Mouse (Mus musculus) forebrain, embryonic 14.5 days (tissue): ENCODE results near the gene Gm10799. TPM values are rescaled to one million over a fixed set of nuclear protein-coding genes. Genes with fewer than 3 reads are reported as not detected.

Source experiments
- ATAC-seq: fragments of 200-750 bp; cut with Nextera tagmentation; 2 replicates; pipeline ENCODE4 v1.8.0; 2017; ENCODE audit warnings: mild to moderate bottlenecking, moderate library complexity
- DNase-seq: peaks from one replicate; pipeline ENCODE4 v3.0.0-alpha.2; 2015; ENCODE audit warnings: low spot score
- H3K27ac ChIP-seq: fragments of 300-500 bp; sonication (generic); 2 replicates; pipeline ENCODE4 v1.5.1; 2014; ENCODE audit warnings: low read depth, mild to moderate bottlenecking, control low read depth, low read length, moderate library complexity
- H3K27me3 ChIP-seq: fragments of 300-500 bp; sonication (generic); replicated peaks from 2 replicates; pipeline ENCODE4 v1.6.1; 2014; ENCODE audit warnings: low read length, control low read depth, mixed read lengths; ENCODE audit not compliant: control insufficient read depth, insufficient read depth
- H3K36me3 ChIP-seq: fragments of 300-500 bp; sonication (generic); 2 replicates; pipeline ENCODE4 v1.6.1; 2014; ENCODE audit warnings: low read length, control low read depth; ENCODE audit not compliant: control insufficient read depth, insufficient read depth
- H3K4me1 ChIP-seq: fragments of 300-500 bp; sonication (generic); 2 replicates; pipeline ENCODE4 v1.6.1; 2014; ENCODE audit warnings: antibody characterized with exemption, low read length, control low read depth; ENCODE audit not compliant: control insufficient read depth, insufficient read depth
- H3K4me2 ChIP-seq: fragments of 300-500 bp; sonication (generic); 2 replicates; pipeline ENCODE4 v1.6.1; 2014; ENCODE audit warnings: mild to moderate bottlenecking, control low read depth, low read length
- H3K4me3 ChIP-seq: fragments of 300-500 bp; sonication (generic); 2 replicates; pipeline ENCODE4 v1.5.1; 2014; ENCODE audit warnings: low read depth, low read length, control low read depth
- H3K9ac ChIP-seq: fragments of 300-500 bp; sonication (generic); 2 replicates; pipeline ENCODE4 v1.6.1; 2014; ENCODE audit warnings: mild to moderate bottlenecking, low read length, control low read depth, moderate library complexity
- H3K9me3 ChIP-seq: fragments of 300-500 bp; sonication (generic); replicated peaks from 2 replicates; pipeline ENCODE4 v1.6.1; 2016; ENCODE audit warnings: low read length, control low read depth, mixed read lengths; ENCODE audit not compliant: control insufficient read depth
- WGBS: fragments of 180-500 bp; shearing (Covaris S2); extraction: QIAGEN DNeasy Blood & Tissue Kit; methylation state at CpG from one replicate; pipeline ENCODE4 v1.1.7; 2014; 5-methylcytosine and 5-hydroxymethylcytosine counted together
- polyA plus RNA-seq: library from polyadenylated mRNA; unstranded; fragments of >200 nt; fragmentation: Nextera tagmentation; extraction: Ambion mirVana; gene quantifications from 2 replicates; pipeline ENCODE4 v1.2.1, GENCODE M21; 2014

The Gm10799 gene
- polyA plus RNA-seq, 1 experiment from 2014 or later: not detected

DNA sequence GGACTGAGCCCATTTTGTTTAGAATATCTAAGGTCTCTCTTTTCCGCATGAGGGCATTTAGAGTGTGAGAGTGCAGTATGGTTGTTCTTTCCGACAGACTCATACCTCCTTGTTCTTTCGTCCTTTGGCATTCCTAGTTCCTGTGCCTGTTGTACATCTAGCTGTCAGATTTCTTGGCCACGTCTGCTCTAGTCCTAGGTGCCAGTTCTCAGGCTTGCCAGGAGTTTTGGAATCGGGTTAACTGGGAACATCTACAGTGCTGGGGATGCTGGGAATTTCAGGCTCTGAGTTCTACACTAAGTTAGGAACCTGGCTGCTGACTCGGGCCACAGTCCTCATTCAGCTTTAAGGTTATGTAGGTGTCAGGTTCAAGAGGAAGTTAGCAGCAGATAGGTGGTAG is 32.8 kb downstream of the Gm10799 start:
- Histone ChIP-seq H3K27me3 (no peaks in the 10 kb centered on the region), H3K36me3 (peaks cover 37% of the 10 kb centered on the region), H3K4me1 (no peaks in the 10 kb centered on the region), H3K9me3 (no peaks in the 10 kb centered on the region), H3K4me3 (no peak overlapping the region), H3K9ac (no peak overlapping the region), H3K4me2 (no peak overlapping the region), H3K27ac (no peak overlapping the region)
- ATAC-seq (no peak), DNase-seq (no peak)
- WGBS: 79% methylated on average over 6 of the region's 6 CpGs

DNA sequence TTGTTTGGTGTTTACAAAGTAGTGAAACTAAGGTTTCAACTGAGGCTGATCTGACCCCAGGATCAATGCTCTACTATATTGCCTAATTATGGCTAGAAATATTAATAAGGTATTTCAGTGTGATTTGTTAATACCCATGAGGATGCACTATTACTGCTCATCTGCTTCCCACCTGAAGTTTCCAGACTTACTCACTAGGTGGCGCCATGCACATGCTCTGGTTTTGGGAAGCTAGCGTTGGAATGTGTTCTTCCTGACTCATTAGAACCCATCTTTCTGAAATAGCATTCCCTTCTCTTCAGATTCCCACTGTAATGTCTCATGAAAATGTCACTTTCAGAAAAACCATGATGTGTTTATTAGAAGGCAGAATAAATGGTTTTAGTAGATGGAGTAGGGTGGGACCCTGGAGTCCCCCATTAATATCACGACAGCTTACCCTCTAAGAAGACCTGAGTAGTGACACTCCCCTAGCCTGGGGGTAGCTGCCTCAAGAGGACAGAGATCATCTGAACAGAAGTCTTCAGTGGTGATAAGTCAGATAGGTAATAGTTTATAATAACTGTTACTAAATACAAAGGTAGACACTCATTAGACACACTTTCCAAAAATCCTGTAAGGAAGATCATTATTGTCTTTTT is 33.4 kb downstream of the Gm10799 start:
- Histone ChIP-seq H3K4me3 (no peak overlapping the region), H3K9me3 (no peaks in the 10 kb centered on the region), H3K27me3 (no peaks in the 10 kb centered on the region), H3K9ac (no peak overlapping the region), H3K4me2 (no peak overlapping the region), H3K4me1 (no peaks in the 10 kb centered on the region), H3K27ac (no peak overlapping the region), H3K36me3 (peaks cover 35% of the 10 kb centered on the region)
- 31% methylated on average over 3 of the region's 3 CpGs for WGBS
- ATAC-seq (no peak), DNase-seq (peak; percentile 73)

DNA sequence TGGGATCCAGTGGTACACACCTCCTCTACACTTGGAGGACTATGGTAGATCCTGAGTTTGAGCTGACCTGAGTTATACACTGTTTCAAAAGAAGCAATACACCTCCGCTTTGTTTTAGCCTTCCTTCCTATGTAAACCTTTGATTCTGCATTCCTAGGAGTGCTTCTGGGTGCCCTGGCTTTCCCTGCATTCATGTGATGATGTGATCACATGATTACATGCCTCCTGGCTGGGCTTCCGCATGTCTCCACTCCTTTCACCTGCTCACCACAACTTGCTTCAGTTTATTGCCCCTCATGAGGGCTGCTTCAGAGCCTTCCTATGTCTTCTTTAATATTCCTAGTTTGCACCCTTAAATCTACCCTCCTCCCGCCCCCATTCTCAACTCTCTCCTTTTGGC is 36.3 kb downstream of the Gm10799 start:
- H3K4me1 ChIP-seq: peaks cover 14% of the 10 kb centered on the region
- H3K9ac ChIP-seq: no peak overlapping the region
- H3K36me3 ChIP-seq: peaks cover 25% of the 10 kb centered on the region
- no peak overlapping the region for H3K27ac ChIP-seq
- no peak overlapping the region for H3K4me2 ChIP-seq
- H3K4me3 ChIP-seq: no peak overlapping the region
- no peaks in the 10 kb centered on the region for H3K27me3 ChIP-seq
- H3K9me3 ChIP-seq: no peaks in the 10 kb centered on the region
- no peak for ATAC-seq
- WGBS: 83% methylated on average over 3 of the region's 3 CpGs
- DNase-seq: no peak

DNA sequence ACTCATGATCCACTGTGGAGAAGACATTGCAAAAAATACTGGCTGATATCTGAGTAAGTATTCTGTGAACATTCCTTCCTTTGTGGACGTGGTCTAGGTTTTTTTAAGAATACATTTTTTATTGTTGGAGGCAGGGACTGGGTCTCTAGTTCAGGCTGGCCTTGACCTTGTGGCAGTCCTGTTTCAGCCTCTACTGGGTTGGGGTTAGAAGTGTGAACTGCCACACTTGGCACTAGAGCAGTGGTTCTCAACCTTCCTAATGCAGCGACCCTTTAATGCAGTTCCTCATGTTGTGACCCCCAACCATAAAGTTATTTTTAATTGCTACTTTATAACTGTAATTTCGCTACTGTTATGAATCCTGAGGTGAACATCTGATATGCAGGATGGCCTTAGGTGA is 38.0 kb downstream of the Gm10799 start:
- no peaks in the 10 kb centered on the region for H3K27me3 ChIP-seq
- H3K4me1 ChIP-seq: peaks cover 14% of the 10 kb centered on the region
- H3K9ac ChIP-seq: no peak overlapping the region
- no peaks in the 10 kb centered on the region for H3K9me3 ChIP-seq
- 86% methylated on average over 3 of the region's 3 CpGs for WGBS
- no peak for DNase-seq
- H3K4me2 ChIP-seq: no peak overlapping the region
- peaks cover 14% of the 10 kb centered on the region for H3K36me3 ChIP-seq
- ATAC-seq: no peak
- H3K27ac ChIP-seq: no peak overlapping the region
- no peak overlapping the region for H3K4me3 ChIP-seq

DNA sequence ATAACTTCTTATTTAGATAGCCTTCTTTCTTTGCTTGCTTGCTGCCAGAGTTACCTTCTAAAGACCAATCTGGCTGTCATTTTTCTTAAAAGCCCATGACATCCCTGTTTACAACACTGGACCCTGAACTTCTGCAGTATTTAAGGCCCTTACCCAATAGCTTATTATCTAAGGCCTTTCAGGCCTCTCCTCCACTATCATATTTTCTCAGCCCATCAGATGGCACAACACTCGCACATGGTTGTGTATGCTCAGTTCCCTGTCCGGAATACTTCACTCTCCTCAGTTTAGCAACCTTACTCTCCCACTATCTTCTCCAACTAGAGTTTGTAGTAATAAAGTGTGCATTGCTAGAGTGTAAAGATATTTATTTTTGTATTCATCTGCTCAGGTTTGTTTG is 39.3 kb downstream of the Gm10799 start:
- no peak for DNase-seq
- peak overlapping the region; percentile 85; the same call in 1 of the 2 replicates for H3K4me3 ChIP-seq
- H3K27me3 ChIP-seq: no peaks in the 10 kb centered on the region
- no peak overlapping the region for H3K9ac ChIP-seq
- no peak overlapping the region for H3K27ac ChIP-seq
- 76% methylated on average over 2 of the region's 2 CpGs for WGBS
- peak overlapping the region; percentile 84 for H3K4me2 ChIP-seq
- H3K4me1 ChIP-seq: peaks cover 14% of the 10 kb centered on the region
- peaks cover 12% of the 10 kb centered on the region for H3K36me3 ChIP-seq
- H3K9me3 ChIP-seq: no peaks in the 10 kb centered on the region
- no peak for ATAC-seq

DNA sequence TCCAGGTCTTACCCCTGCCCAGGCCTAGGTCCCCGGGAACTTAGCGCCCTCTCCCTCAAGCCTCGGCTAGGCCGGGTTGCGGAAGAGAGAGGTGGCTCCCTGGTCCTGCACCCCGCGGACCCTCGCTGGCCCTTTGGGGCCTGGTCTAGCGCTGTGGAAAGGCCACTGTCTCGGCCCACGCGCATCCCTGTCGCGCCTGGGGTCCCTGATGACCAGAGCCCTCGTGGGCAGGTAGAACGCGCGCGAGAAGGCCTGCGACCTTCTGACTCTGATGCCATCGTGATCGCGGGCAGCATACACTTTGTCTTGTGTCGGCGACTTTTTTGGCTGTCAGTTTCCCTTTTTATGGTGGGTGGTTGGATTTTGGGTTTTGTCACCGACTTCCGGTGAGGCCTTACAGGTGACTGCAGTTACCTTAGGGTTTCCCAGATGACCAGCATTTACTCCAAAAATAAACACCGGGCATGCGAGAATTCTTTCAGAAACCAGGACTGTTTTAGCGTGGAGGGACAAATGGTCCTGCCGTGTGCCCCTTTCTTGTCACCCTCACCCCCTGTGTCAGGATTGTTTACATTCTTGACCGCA is 40.1 kb downstream of the Gm10799 start, which contains the start of gene 4931422A03Rik:
Gene 4931422A03Rik, minus strand, starts transcription at position 223 of the 585 bp plus-strand sequence.
- Histone ChIP-seq H3K27me3 (no peaks in the 10 kb centered on the region), H3K36me3 (peaks cover 7% of the 10 kb centered on the region), H3K9ac (peak within 1 kb of the TSS; percentile 93), H3K4me1 (peaks cover 14% of the 10 kb centered on the region), H3K27ac (peak within 1 kb of the TSS; percentile 39; the same call in 1 of the 2 replicates), H3K4me2 (peak within 1 kb of the TSS; percentile 84), H3K4me3 (peak within 1 kb of the TSS; percentile 85), H3K9me3 (no peaks in the 10 kb centered on the region)
- ATAC-seq (peak; percentile 71), DNase-seq (peak; percentile 17)
- WGBS: 1% methylated on average over 32 of the region's 32 CpGs

DNA sequence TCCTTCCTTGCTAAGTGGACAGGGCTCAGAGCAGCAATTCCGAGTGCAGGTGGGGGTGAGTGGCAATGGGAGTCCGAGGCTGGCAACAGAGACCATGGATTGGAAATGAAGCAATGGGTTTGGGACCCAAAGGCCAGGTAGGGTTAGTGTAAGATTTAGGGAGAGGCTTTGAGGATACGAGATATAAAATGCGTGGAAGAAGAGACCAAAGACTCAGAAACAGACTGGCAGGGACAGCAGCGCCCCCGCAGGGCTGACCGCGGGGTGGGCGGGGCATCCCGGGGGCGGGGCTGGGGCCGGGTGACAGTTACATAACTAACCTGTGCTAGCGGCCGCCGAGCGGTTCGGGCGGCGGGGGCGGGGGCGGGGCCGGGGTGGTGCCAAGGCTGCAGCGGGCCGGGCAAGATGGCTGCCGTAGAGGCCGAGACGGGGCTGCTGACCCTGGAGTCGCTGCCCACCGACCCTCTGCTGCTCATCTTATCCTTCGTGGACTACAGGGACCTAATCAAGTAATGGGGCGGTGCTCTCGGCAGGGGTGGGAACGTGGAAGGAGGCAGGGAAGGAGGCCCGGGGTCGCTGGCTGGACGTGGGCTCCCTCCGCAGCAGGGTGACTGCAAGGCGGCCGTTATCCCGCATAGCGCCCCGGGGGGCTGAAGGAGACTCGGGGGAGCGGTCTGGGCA is 40.8 kb downstream of the Gm10799 start, which contains the start of gene Fbxo3:
Gene Fbxo3, plus strand, starts transcription at position 264 of the 681 bp plus-strand sequence.
- H3K27ac ChIP-seq: peak within 1 kb of the TSS; percentile 39; the same call in 1 of the 2 replicates
- H3K9ac ChIP-seq: peak within 1 kb of the TSS; percentile 93
- H3K36me3 ChIP-seq: peaks cover 6% of the 10 kb centered on the region; the same call in 1 of the 2 replicates
- H3K4me3 ChIP-seq: peak within 1 kb of the TSS; percentile 85
- under 1% methylated on average over 34 of the region's 44 CpGs for WGBS
- H3K4me1 ChIP-seq: peaks cover 14% of the 10 kb centered on the region
- ATAC-seq: peak; percentile 98
- H3K9me3 ChIP-seq: no peaks in the 10 kb centered on the region
- no peaks in the 10 kb centered on the region for H3K27me3 ChIP-seq
- peak; percentile 76 for DNase-seq
- H3K4me2 ChIP-seq: peak within 1 kb of the TSS; percentile 84

DNA sequence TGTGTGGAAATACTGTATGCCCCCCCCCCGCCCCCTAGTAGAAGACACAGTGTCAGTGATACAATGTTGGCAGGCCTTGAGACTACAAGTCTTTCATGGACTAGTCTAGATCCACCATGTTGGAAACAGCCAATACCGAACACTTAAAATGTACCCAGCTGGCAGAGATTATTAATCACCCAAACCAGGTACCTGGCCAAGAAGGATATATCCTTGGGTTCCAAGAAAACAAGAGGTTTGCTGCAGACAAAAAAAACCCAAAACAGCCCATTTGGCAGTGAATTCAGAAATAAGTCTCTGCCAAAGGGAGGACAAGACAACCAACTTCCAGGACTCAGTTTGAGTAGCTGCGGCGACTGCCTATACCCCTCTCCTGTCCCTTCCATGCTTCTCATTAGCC is 43.7 kb downstream of the Gm10799 start:
- Histone ChIP-seq H3K9ac (no peak overlapping the region), H3K9me3 (no peaks in the 10 kb centered on the region), H3K27ac (no peak overlapping the region), H3K4me2 (no peak overlapping the region), H3K27me3 (no peaks in the 10 kb centered on the region), H3K36me3 (no peaks in the 10 kb centered on the region), H3K4me3 (no peak overlapping the region), H3K4me1 (peaks cover 11% of the 10 kb centered on the region)
- DNase-seq (no peak), ATAC-seq (no peak)
- WGBS: 94% methylated on average over 4 of the region's 4 CpGs
